In genomic region chr5:131512617-131513016, GRCm38 (mm10) we compare ENCODE assay signal across 28 mouse cellular contexts.
A peak's percentile ranks its signal among the peaks of the same experiment; 100 is the strongest.
DNase-seq lines count a peak whose midpoint lies in the region; ATAC-seq and TF ChIP-seq lines count a peak whose summit lies in the region.
"Had no signal": no experiment of that assay in that cellular context is flagged by ENCODE, and none has a peak within 500 bp of the region (broad histone marks: within the 10 kb centered on the region; RNA-seq: fewer than 3 reads in every experiment).

No protein-coding gene starts in this region.

- no peaks in the 10 kb centered on the region for H3K9me3 ChIP-seq in hindbrain, embryonic 13.5 days
- no peaks in the 10 kb centered on the region for H3K9me3 ChIP-seq in hindbrain, embryonic 11.5 days (ENCODE audit: control insufficient read depth, low read length)
- H3K9me3 ChIP-seq in midbrain, embryonic 13.5 days: no peaks in the 10 kb centered on the region
- H3K9me3 ChIP-seq in midbrain, embryonic 10.5 days (replicated peaks): peaks cover 5% of the 10 kb centered on the region
- no peaks in the 10 kb centered on the region for H3K9me3 ChIP-seq in midbrain, postnatal 0 days (ENCODE audit: low read length)
- H3K9me3 ChIP-seq: forebrain, embryonic 13.5 days; hindbrain, embryonic 15.5 days had no signal

- H3K4me3 ChIP-seq in hindbrain, embryonic 13.5 days: no peak overlapping the region
- H3K4me3 ChIP-seq in hindbrain, embryonic 11.5 days (ENCODE audit: low read depth, low read length): no peak overlapping the region
- H3K4me3 ChIP-seq in midbrain, embryonic 13.5 days (replicated peaks): no peak overlapping the region
- no peak overlapping the region for H3K4me3 ChIP-seq in midbrain, embryonic 10.5 days
- H3K4me3 ChIP-seq in midbrain, postnatal 0 days (ENCODE audit: low read depth, low read length): no peak overlapping the region
- H3K4me3 ChIP-seq: embryonic facial prominence, embryonic 10.5 days; embryonic facial prominence, embryonic 13.5 days; erythroblast, embryonic 14.5 days; forebrain, embryonic 13.5 days; gastrocnemius, adult 2 months; hindbrain, embryonic 15.5 days had no signal

- no peaks in the 10 kb centered on the region; the same call in 1 of the 2 replicates for H3K36me3 ChIP-seq in hindbrain, embryonic 13.5 days
- no peaks in the 10 kb centered on the region; the same call in 1 of the 2 replicates for H3K36me3 ChIP-seq in hindbrain, embryonic 11.5 days (ENCODE audit: control insufficient read depth, insufficient read depth, low read length)
- H3K36me3 ChIP-seq in midbrain, embryonic 13.5 days: peaks cover 18% of the 10 kb centered on the region
- peaks cover 50% of the 10 kb centered on the region for H3K36me3 ChIP-seq in midbrain, embryonic 10.5 days
- no peaks in the 10 kb centered on the region for H3K36me3 ChIP-seq in midbrain, postnatal 0 days (ENCODE audit: insufficient read depth, low read length)
- H3K36me3 ChIP-seq: G1E; hindbrain, embryonic 15.5 days had no signal

- no peaks in the 10 kb centered on the region for H3K27me3 ChIP-seq in hindbrain, embryonic 13.5 days
- no peaks in the 10 kb centered on the region for H3K27me3 ChIP-seq in hindbrain, embryonic 11.5 days (ENCODE audit: control insufficient read depth, insufficient read depth, low read length)
- no peaks in the 10 kb centered on the region for H3K27me3 ChIP-seq in midbrain, embryonic 13.5 days
- H3K27me3 ChIP-seq in midbrain, embryonic 10.5 days (ENCODE audit: low read depth, poor library complexity, severe bottlenecking): no peaks in the 10 kb centered on the region
- no peaks in the 10 kb centered on the region for H3K27me3 ChIP-seq in midbrain, postnatal 0 days (ENCODE audit: insufficient read depth, low read length)
- H3K27me3 ChIP-seq: CH12.LX; embryonic facial prominence, embryonic 13.5 days; forebrain, embryonic 13.5 days; hindbrain, embryonic 15.5 days; Patski had no signal

- DNase-seq in hindbrain, embryonic 11.5 days (ENCODE audit: low spot score): no peak
- DNase-seq in midbrain, embryonic 10.5 days (ENCODE audit: low spot score): no peak
- peak; percentile 27 for DNase-seq in brain, adult 2 months (ENCODE audit: low read depth, low spot score)
- DNase-seq in midbrain, postnatal 0 days (ENCODE audit: low spot score): no peak
- no peak for DNase-seq in testis, postnatal 10 days (ENCODE audit: low spot score)
- DNase-seq: adrenal gland, postnatal 10 days; adrenal gland, postnatal 36 days; B cell, adult 2 months; cerebellum, adult 11-12 months; cerebellum, adult 8-10 months; cerebellum, postnatal 10 days; cerebellum, postnatal 36 days; embryo, embryonic 11 days; gastrocnemius, adult 2 months; gastrocnemius, postnatal 14 days; heart, adult 11 months had no signal

- 89% methylated on average over 10 of the region's 10 CpGs for WGBS in hindbrain, embryonic 13.5 days
- WGBS in hindbrain, embryonic 11.5 days: 93% methylated on average over 10 of the region's 10 CpGs
- 92% methylated on average over 10 of the region's 10 CpGs for WGBS in midbrain, embryonic 13.5 days
- WGBS in midbrain, embryonic 10.5 days: 94% methylated on average over 10 of the region's 10 CpGs
- 72% methylated on average over 10 of the region's 10 CpGs for WGBS in midbrain, postnatal 0 days

- TF ChIP-seq CTCF in midbrain, postnatal 0 days (IDR thresholded peaks at IDR 0.05): no peak

- ATAC-seq in hindbrain, embryonic 13.5 days (ENCODE audit: low FRiP score): no peak
- ATAC-seq in hindbrain, embryonic 11.5 days (ENCODE audit: low FRiP score): no peak
- no peak for ATAC-seq in midbrain, embryonic 13.5 days
- ATAC-seq in midbrain, postnatal 0 days (ENCODE audit: low FRiP score): peak; percentile 65
- ATAC-seq: forebrain, embryonic 13.5 days; forebrain, embryonic 16.5 days; Patski had no signal

- no peak overlapping the region for H3K9ac ChIP-seq in hindbrain, embryonic 13.5 days
- no peak overlapping the region for H3K9ac ChIP-seq in hindbrain, embryonic 11.5 days (ENCODE audit: low read depth, low read length)
- no peak overlapping the region for H3K9ac ChIP-seq in midbrain, embryonic 13.5 days (replicated peaks)
- H3K9ac ChIP-seq in midbrain, postnatal 0 days (replicated peaks; ENCODE audit: low read length, poor library complexity, severe bottlenecking): no peak overlapping the region
- H3K9ac ChIP-seq: embryonic facial prominence, embryonic 13.5 days; forebrain, embryonic 13.5 days; hindbrain, embryonic 15.5 days had no signal

- no peak overlapping the region for H3K4me2 ChIP-seq in hindbrain, embryonic 13.5 days
- no peak overlapping the region for H3K4me2 ChIP-seq in hindbrain, embryonic 11.5 days (replicated peaks; ENCODE audit: low read depth, low read length)
- no peak overlapping the region for H3K4me2 ChIP-seq in midbrain, embryonic 13.5 days (replicated peaks)
- H3K4me2 ChIP-seq in midbrain, postnatal 0 days (ENCODE audit: low read depth, low read length, poor library complexity, severe bottlenecking): no peak overlapping the region
- H3K4me2 ChIP-seq: embryonic facial prominence, embryonic 13.5 days; forebrain, embryonic 13.5 days; heart, embryonic 11.5 days; hindbrain, embryonic 15.5 days had no signal

- H3K27ac ChIP-seq in hindbrain, embryonic 13.5 days: peak overlapping the region; percentile 23; the same call in 1 of the 2 replicates
- no peak overlapping the region for H3K27ac ChIP-seq in hindbrain, embryonic 11.5 days (ENCODE audit: low read depth, low read length)
- peak overlapping the region; percentile 19; the same call in 1 of the 2 replicates for H3K27ac ChIP-seq in midbrain, embryonic 13.5 days
- H3K27ac ChIP-seq in midbrain, embryonic 10.5 days (replicated peaks): no peak overlapping the region
- no peak overlapping the region for H3K27ac ChIP-seq in midbrain, postnatal 0 days (ENCODE audit: low read depth, low read length)
- H3K27ac ChIP-seq: embryonic facial prominence, embryonic 10.5 days; embryonic facial prominence, embryonic 13.5 days; forebrain, embryonic 13.5 days; gastrocnemius, adult 2 months; hindbrain, embryonic 15.5 days had no signal

- H3K4me1 ChIP-seq in hindbrain, embryonic 13.5 days (replicated peaks): peaks cover 58% of the 10 kb centered on the region
- H3K4me1 ChIP-seq in hindbrain, embryonic 11.5 days (replicated peaks; ENCODE audit: control insufficient read depth, insufficient read depth, low read length): no peaks in the 10 kb centered on the region; the same call in 1 of the 2 replicates
- peaks cover 54% of the 10 kb centered on the region for H3K4me1 ChIP-seq in midbrain, embryonic 13.5 days (replicated peaks)
- peaks cover 38% of the 10 kb centered on the region for H3K4me1 ChIP-seq in midbrain, embryonic 10.5 days
- H3K4me1 ChIP-seq in midbrain, postnatal 0 days (ENCODE audit: insufficient read depth, low read length): peaks cover 6% of the 10 kb centered on the region; the same call in 1 of the 2 replicates

Comparison
In these comparisons a context has a peak if more than half of its experiments do, and no peak if none do; other contexts are left out.
1. H3K27ac ChIP-seq: peak in hindbrain, embryonic 13.5 days (single experiment) and midbrain, embryonic 13.5 days (single experiment); none in hindbrain, embryonic 11.5 days (single experiment), midbrain, embryonic 10.5 days (single experiment) and midbrain, postnatal 0 days (single experiment).